Mouse (Mus musculus): ENCODE measurements at regions not wholly inside any gene's neighbourhood (a gene's known extent, or its start where the extent isn't known, plus 50 kb on each side); places are given as distances from the start of the nearest gene placed in this dataset.

DNA sequence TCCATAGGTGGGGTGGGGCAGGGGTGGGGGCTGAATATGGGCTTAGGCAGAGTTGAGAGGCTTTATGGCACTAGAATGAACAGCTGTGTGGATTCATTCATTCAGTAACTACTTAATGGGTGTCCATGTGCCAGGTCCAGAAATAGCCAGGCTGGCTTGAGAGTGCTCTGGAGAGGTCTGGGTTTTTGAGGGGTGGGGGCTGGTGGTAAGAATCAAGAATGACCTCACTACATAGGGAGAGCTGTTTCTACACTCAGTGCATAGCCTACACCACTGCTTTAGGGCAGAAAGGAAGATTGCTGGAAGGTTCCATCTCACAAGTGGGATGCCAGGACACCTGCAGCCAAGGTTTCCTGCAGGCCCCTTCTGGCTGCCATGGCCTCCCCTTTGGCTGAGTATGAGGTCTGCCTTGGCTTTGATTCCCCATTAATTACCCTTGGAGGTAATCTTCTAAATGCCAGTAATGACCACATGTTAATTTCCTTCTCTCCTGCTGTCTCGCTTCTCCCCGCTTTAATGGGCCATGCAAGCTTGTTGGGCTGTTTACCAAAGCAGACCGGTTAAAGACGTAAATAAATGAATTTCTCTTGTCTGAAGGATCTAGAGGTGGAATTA lies 71.7 kb upstream of the Klf4 start:
- TF ChIP-seq CTCF (IDR thresholded peaks at IDR 0.05; ENCODE audit: extremely low read depth, insufficient read depth, low read length) (no peak), POLR2A (IDR thresholded peaks at IDR 0.05; ENCODE audit: extremely low read depth, insufficient read depth, low read length) (no peak)
